Mouse (Mus musculus): ENCODE data around the gene Sdk2. TPM values are rescaled to one million over a fixed set of nuclear protein-coding genes. Genes with fewer than 3 reads are reported as not detected.
A peak's percentile ranks its signal among the peaks of the same experiment; 100 is the strongest.

Sdk2 gene
- polyA plus RNA-seq, 1 experiment from 2014 or later = 0.66 TPM

DNA sequence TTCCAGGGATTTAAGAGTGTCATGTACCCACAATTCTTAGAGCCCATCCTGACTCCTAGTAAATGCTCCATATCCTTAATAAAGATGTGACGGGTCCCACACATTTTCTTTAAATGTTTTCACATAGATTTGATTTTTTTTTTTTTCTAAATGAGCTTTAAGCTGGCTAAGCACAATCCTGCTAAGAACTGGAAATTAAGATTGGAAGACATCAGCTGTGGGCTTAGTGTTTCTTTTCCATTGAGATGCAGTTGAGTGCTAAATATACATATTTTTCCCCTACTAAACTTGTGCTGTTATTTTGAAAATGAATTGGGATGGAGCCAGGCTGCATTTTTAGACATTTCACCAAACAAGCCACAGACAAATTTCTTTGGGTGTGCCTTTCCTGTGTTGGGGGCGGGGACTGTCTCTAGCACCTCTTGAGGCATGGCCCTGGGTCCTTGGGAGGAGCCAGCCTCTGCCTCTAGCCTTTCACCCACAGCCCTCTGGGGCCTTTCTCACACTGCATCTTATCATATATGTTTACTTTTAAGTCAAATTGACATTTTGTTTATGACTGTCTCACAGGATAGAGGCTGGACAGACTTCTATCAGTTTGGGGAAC, 278.6 kb downstream of the Sdk2 start:
- DNase-seq (ENCODE audit: low spot score) = peak; percentile 95
- no peaks in the 10 kb centered on the region for H3K36me3 ChIP-seq (ENCODE audit: insufficient read depth, low read length)
- peak overlapping the region; percentile 90 for H3K27ac ChIP-seq (ENCODE audit: low read length)

DNA sequence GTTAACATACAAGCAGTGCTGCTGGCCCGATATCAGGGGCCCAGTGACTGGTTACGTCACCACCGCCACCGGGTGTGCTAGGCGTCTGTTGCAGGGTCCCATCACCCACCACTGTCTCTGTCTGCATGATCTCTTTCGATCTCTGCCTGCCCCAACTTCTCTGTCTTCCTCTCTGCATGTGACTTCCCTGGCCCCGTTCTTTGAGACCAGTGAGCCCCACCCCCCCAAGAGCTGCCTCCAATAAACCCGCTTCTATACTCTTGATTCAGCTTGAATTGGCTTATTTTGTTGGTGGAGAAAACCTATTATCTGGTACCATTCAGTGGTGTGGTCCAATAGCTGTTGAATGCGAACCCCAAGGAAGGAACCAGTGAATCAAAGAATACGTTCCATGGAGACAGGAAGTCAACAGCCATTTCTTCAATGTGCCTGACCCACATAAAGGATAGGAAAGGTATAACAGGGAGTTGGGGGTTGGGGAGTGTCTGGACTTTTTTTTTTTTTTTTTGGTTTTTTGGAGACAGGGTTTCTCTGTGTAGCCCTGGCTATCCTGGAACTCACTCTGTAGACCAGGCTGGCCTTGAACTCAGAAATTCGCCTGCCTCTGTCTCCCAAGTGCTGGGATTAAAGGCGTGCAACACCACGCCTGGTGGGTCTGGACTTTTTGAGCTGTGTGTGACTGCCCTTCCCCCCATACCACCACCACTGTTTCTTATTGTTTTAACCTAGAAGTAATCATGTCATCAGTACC, 279.2 kb downstream of the Sdk2 start:
- Histone ChIP-seq H3K36me3 (ENCODE audit: insufficient read depth, low read length) (no peaks in the 10 kb centered on the region), H3K4me1 (ENCODE audit: insufficient read depth, low read depth, low read length) (peaks cover 20% of the 10 kb centered on the region; the same call in 1 of the 2 replicates), H3K4me3 (ENCODE audit: low read depth, low read length) (no peak overlapping the region), H3K9ac (replicated peaks; ENCODE audit: low read depth) (no peak overlapping the region), H3K4me2 (replicated peaks; ENCODE audit: low read depth, low read length) (no peak overlapping the region), H3K9me3 (ENCODE audit: low read length) (no peaks in the 10 kb centered on the region), H3K27me3 (replicated peaks; ENCODE audit: insufficient read depth, low read length) (no peaks in the 10 kb centered on the region), H3K27ac (ENCODE audit: low read length) (peak overlapping the region; percentile 90)
- WGBS = 71% methylated on average over 13 of the region's 13 CpGs
- TF ChIP-seq EP300 (IDR thresholded peaks at IDR 0.05) = no peak
- TF ChIP-seq CTCF (IDR thresholded peaks at IDR 0.05) = no peak
- ATAC-seq (no peak), DNase-seq (ENCODE audit: low spot score) (no peak)

More for the DNA sequence above, 278.6 kb downstream of the Sdk2 start:
- H3K9me3 ChIP-seq (ENCODE audit: low read length) = no peaks in the 10 kb centered on the region
- H3K4me2 ChIP-seq (replicated peaks; ENCODE audit: low read depth, low read length) = no peak overlapping the region; the same call in 1 of the 2 replicates
- WGBS = 40% methylated on average over 2 of the region's 2 CpGs
- H3K4me3 ChIP-seq (ENCODE audit: low read depth, low read length) = no peak overlapping the region
- H3K4me1 ChIP-seq (ENCODE audit: insufficient read depth, low read depth, low read length) = peaks cover 20% of the 10 kb centered on the region; the same call in 1 of the 2 replicates
- H3K9ac ChIP-seq (replicated peaks; ENCODE audit: low read depth) = no peak overlapping the region
- ATAC-seq = peak; percentile 73
- peak; percentile 64; the same call in 1 of the 2 replicates for TF ChIP-seq EP300 (IDR thresholded peaks at IDR 0.05)
- TF ChIP-seq CTCF (IDR thresholded peaks at IDR 0.05) = no peak
- no peaks in the 10 kb centered on the region for H3K27me3 ChIP-seq (replicated peaks; ENCODE audit: insufficient read depth, low read length)

DNA sequence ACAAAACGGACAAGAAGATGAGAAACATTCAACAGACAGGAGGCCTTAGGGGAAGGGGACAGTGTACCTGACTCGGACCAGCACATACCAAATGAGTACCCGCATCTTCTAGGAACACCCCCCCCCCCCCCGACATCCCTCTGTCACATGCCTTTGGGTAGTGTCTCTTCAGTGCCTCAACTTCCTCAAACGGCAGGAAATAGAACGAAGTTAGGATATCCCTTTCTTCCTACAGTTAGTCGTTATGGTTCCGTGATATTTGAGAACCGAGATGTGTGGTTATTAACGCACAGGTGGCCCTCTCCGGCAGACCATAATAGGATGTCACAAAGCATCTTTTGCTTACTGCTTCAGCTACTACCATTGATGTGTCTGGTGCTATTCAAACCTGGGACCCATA, 279.8 kb downstream of the Sdk2 start:
- Histone ChIP-seq H3K27ac (ENCODE audit: low read length) (peak overlapping the region; percentile 90), H3K9me3 (ENCODE audit: low read length) (no peaks in the 10 kb centered on the region), H3K4me2 (replicated peaks; ENCODE audit: low read depth, low read length) (0 out of 2 replicates have a peak overlapping the region, but pooled peaks have one; percentile 63), H3K4me1 (ENCODE audit: insufficient read depth, low read depth, low read length) (peaks cover 20% of the 10 kb centered on the region; the same call in 1 of the 2 replicates), H3K9ac (replicated peaks; ENCODE audit: low read depth) (no peak overlapping the region), H3K27me3 (replicated peaks; ENCODE audit: insufficient read depth, low read length) (no peaks in the 10 kb centered on the region), H3K36me3 (ENCODE audit: insufficient read depth, low read length) (no peaks in the 10 kb centered on the region), H3K4me3 (ENCODE audit: low read depth, low read length) (no peak overlapping the region)
- no peak for TF ChIP-seq EP300 (IDR thresholded peaks at IDR 0.05)
- TF ChIP-seq CTCF (IDR thresholded peaks at IDR 0.05) = no peak
- DNase-seq (ENCODE audit: low spot score) = no peak
- 80% methylated on average over 11 of the region's 11 CpGs for WGBS
- no peak for ATAC-seq

DNA sequence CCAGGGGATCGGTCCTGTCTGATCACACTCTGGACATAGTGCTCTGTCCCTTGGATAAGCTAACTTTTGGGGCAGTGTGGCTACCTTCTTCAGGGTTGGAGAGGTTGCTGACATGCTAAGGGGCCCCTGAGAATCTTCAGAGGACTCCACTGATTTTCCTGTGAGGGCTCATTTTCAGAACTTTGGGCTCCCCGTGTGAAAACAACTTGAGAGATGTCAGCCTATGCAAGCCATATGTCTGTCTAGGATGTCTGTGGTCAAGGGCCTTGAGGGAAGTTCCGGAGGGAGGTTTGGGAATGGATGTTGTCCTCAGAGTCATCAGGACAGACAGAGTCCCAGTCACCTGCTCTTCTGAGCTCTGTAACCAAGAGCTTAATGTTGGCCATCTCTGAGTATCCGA, 280.5 kb downstream of the Sdk2 start:
- 39% methylated on average over 4 of the region's 4 CpGs for WGBS
- no peaks in the 10 kb centered on the region for H3K9me3 ChIP-seq (ENCODE audit: low read length)
- no peak for DNase-seq (ENCODE audit: low spot score)
- H3K36me3 ChIP-seq (ENCODE audit: insufficient read depth, low read length) = no peaks in the 10 kb centered on the region
- peak overlapping the region; percentile 63 for H3K4me2 ChIP-seq (replicated peaks; ENCODE audit: low read depth, low read length)
- TF ChIP-seq CTCF (IDR thresholded peaks at IDR 0.05) (no peak), EP300 (IDR thresholded peaks at IDR 0.05) (no peak)
- no peak for ATAC-seq
- H3K27me3 ChIP-seq (replicated peaks; ENCODE audit: insufficient read depth, low read length) = no peaks in the 10 kb centered on the region
- H3K4me1 ChIP-seq (ENCODE audit: insufficient read depth, low read depth, low read length) = peaks cover 16% of the 10 kb centered on the region; the same call in 1 of the 2 replicates
- H3K4me3 ChIP-seq (ENCODE audit: low read depth, low read length) = peak overlapping the region; percentile 28
- H3K27ac ChIP-seq (ENCODE audit: low read length) = peak overlapping the region; percentile 90
- peak overlapping the region; percentile 26; the same call in 1 of the 2 replicates for H3K9ac ChIP-seq (replicated peaks; ENCODE audit: low read depth)

DNA sequence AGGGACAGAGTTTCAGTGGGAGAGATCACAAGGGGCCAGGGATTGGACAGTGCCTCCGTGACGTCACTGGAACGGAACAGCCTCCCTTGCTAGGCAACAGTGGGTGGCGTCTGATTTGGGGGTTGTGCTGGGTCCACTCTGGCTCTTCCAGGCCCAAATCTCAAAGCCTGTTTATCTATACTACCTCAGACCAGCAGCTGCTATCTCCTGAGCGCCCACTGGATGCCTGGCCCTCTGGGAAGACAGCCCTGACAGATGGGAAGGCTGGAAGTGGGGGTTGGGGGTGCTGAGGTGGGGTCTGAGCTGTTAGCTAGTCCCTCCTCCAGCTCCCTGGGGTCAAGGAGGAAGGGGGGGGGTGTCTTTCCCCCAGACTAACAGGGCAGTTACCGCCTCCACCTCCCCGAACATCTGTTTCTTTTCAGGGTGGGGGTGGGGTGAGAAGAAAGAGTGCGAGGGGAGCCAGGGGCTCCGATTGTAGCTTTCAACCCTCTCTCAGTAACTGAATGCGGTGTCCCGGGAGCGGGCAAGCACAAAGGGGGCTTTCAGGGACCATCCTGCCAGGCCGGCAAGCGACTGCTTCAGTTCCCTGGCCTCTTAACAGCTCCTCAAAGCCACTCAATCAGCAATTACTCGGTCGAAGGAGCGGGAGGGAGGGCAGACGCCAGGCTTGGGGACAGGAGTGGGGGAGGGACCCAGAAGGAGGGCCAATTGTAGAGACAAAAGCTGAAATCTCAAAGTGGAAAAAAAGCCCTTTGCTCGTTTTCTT, 281.3 kb downstream of the Sdk2 start:
- TF ChIP-seq CTCF (IDR thresholded peaks at IDR 0.05) (0 out of 2 replicates have a peak, but pooled peaks have one; percentile 2), EP300 (IDR thresholded peaks at IDR 0.05) (no peak)
- Histone ChIP-seq H3K4me3 (ENCODE audit: low read depth, low read length) (peak overlapping the region; percentile 28), H3K4me1 (ENCODE audit: insufficient read depth, low read depth, low read length) (peaks cover 16% of the 10 kb centered on the region; the same call in 1 of the 2 replicates), H3K27me3 (replicated peaks; ENCODE audit: insufficient read depth, low read length) (no peaks in the 10 kb centered on the region), H3K9me3 (ENCODE audit: low read length) (no peaks in the 10 kb centered on the region), H3K27ac (ENCODE audit: low read length) (peak overlapping the region; percentile 90), H3K9ac (replicated peaks; ENCODE audit: low read depth) (peak overlapping the region; percentile 26; the same call in 1 of the 2 replicates), H3K4me2 (replicated peaks; ENCODE audit: low read depth, low read length) (peak overlapping the region; percentile 63), H3K36me3 (ENCODE audit: insufficient read depth, low read length) (no peaks in the 10 kb centered on the region)
- DNase-seq (ENCODE audit: low spot score) (peak; percentile 94), ATAC-seq (peak; percentile 78)
- 11% methylated on average over 18 of the region's 19 CpGs for WGBS
